Mouse (Mus musculus) stomach, postnatal 0 days (tissue): ENCODE measurements around the gene Fam183b.

Experiments
- CTCF ChIP-seq: IDR thresholded peaks from 2 replicates; pipeline ENCODE4 v1.5.1; 2016; ENCODE audit warnings: antibody characterized with exemption, low read depth, mild to moderate bottlenecking, moderate library complexity
- EP300 ChIP-seq: optimal IDR thresholded peaks from 2 replicates; pipeline ENCODE3; 2016; ENCODE audit warnings: antibody characterized with exemption

GRCm38 (mm10) chr11:58846919-58847461 lies 45.2 kb upstream of the Fam183b start, which contains the start of gene Gm12258:
- TF ChIP-seq EP300: no peak
- no peak for TF ChIP-seq CTCF
